Mouse (Mus musculus): ENCODE data around the gene Prim2.

The Prim2 gene

DNA sequence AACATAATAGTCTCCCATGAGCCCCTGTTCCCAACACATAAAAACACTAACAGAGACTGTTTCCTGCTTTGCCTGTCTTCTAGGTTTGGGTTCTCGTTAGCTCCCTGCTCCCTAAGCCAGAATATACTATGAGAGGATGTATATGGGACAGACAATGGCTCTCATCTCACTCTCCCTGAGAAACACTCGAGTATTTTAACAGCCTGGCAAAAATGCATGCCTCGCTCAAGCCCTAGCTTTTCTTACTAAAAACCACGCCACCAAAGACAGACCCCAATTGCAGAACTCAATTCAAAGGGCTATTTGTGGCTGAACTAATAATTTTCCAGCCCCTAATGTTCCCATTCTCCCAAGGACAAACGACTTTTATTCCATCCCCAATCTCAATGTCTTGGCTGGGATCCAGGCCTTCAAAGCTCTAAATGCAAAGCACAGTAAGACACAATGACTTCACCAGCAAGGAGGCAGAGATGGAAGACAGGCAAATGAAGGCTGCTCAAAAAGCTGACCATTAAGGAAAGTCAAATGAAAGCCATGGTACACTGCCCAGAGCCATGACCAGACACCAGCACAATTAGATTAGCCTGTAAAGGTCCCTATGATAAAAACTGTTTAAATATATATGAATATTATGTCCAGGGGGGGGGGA is 70.5 kb downstream of the Prim2 start:
- DNase-seq: no peak

GRCm38 (mm10) chr1:33597043-33597442 is 72.6 kb downstream of the Prim2 start:
- DNase-seq: no peak

GRCm38 (mm10) chr1:33595936-33596335 is 73.7 kb downstream of the Prim2 start:
- DNase-seq: no peak

- DNase-seq: no peak
Measured at GRCm38 (mm10) chr1:33594966-33595365, 74.6 kb downstream of the Prim2 start.

DNA sequence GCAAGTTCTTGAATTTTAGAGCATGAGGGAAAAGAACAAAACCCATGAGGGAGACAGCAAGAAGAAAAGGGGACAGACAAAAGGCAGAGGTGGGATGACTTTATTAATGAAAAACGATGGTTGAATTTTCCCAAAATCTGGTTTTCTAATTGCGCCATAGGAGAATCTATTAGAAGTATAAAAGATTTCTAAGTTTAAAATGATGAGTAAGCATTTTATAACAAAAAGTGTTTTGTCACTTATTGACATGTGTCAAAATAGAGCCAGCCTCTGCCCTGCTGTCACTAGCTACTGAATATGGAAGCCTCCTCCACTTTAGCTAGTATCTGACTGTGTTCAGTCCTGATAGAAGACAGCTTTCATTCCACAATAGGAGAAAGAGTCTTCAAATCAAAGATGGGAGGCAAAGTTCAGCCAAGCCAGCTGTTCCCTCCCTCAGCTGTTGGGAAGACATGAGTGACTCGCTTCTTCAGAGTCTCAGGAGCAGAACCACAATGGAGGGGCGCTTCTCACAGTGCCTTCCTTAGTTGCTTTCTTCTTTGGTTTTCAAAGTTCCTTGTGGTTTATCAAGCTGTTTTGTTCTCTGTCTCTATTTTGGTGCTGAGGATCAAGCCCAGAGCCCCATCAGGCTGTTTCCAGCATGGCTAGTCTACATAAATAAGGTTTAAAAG is 75.7 kb downstream of the Prim2 start:
- DNase-seq: no peak

DNA sequence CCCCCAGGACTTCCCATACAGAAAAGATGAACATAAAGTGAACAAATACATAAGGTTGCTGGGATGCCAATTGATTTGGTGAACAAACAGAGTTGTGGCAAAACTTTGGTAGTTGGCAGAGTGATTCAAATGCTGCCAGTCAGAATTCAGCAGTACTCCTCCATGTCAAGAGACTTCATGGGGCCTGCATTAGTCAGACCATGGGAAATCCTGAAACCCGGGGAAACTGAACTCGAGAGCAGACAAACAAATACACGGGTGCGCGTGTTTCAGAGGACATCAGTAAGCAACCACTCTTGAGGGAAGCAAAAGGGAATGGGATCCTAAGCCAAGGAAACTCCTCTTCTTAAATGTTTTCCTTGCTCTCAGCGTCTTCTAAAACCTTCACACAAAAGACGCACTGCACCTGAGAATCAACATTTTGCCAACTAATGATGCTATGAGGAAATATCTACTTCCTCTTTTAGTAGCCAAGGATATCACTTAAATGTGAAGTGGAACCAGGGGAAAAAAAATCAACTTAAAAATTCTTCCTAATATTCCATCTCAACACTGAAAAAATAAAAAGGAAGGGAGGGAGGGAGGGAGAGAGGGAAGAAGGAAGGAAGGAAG is 77.5 kb downstream of the Prim2 start:
- no peak for DNase-seq

GRCm38 (mm10) chr1:33590556-33591411 is 78.8 kb downstream of the Prim2 start:
- DNase-seq: no peak

GRCm38 (mm10) chr1:33589531-33589930 is 80.1 kb downstream of the Prim2 start:
- no peak for DNase-seq

GRCm38 (mm10) chr1:33588557-33588956 is 81.0 kb downstream of the Prim2 start:
- DNase-seq: no peak

GRCm38 (mm10) chr1:33584590-33584978 is 85.0 kb downstream of the Prim2 start:
- no peak for DNase-seq

- no peak for DNase-seq
Measured at GRCm38 (mm10) chr1:33583817-33584589, 85.6 kb downstream of the Prim2 start.

GRCm38 (mm10) chr1:33578593-33578992 is 91.0 kb downstream of the Prim2 start:
- no peak for DNase-seq

GRCm38 (mm10) chr1:33574459-33574858 is 95.1 kb downstream of the Prim2 start:
- DNase-seq: no peak

DNA sequence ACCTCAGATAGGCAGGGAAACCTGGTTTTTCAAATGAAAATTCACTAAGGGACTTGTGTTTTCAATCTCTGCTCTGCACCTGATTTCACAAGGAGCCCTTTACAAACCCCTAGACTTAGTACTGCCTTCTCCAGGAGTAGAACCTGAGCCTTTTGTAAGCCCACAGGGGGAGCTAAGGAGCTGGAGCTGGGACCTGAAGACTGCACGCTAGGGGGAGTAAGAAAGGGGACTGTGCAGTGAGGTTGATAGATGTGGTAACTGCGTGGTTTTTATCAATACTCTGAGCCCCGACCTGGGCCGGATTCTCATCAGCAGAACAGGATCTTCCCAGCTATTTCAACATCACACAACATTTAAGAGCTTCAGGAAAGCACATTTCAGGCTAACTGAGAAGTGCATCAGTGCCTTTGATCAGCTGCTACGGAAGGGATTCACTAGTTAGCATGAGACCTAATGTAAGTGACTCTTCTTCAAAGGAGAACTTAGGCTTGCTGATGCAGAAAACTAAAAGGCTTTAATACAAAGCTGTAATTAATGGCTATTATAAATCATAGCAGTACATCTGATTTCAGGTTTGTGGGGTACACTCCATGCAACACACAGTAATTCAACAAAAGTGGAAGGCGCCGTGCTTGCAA is 103.7 kb downstream of the Prim2 start:
- DNase-seq: no peak

DNA sequence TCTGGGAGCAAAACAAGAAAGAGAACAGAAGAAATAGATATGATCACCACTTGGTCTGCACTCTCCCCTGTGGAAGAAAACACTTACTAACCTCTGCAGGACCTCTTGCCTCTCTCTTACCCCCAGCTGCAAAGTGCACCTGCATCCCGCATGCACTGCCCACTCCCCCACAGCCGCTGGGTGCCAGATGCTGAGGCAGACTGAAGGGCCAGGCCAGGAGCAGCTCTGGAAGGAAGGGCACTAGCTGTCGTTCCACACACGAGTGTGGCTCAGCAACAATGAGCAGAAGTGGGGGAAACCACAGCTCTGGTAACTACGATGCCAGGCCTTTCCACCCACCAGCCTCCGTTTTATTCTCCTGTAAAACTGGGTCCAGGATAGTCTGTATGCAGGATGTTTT is 105.6 kb downstream of the Prim2 start:
- no peak for DNase-seq

DNA sequence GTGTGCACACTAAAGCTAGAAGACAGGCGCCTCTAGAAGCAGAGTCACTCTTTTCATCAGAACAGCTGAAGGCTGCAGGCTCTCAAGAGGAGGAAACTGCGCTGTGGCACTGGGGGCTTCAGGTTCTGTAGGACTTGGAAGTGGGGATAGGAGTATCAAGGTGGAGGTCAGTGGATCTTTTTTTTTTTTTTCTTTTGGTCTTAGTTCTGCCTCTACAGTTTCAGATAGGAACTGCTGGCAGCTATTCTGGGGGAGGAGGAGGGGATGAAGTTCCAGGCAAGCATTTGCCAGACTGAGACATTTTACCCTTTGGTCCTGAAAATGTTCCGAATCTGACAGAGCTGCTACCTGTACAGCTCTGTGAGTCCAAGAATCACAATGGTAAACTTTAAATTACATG is 106.0 kb downstream of the Prim2 start:
- DNase-seq: no peak

DNA sequence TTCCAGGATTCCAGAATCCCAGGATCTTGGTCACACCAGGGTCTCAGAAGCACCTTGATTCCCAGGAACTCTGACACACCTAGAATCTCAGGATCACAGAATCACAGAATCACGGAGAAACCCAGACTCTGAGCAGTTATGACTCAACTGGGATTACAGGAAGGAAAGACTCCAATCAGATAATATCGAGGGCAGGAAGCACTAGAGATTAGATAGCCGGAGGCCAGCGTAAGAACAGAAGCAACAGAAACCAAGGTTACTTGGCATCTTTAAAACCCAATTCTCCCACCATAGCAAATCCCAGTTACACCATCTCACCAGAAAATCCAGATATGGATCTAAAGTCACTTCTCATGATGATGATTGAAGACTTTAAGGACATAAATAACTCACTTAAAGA is 113.0 kb downstream of the Prim2 start:
- DNase-seq: no peak

DNA sequence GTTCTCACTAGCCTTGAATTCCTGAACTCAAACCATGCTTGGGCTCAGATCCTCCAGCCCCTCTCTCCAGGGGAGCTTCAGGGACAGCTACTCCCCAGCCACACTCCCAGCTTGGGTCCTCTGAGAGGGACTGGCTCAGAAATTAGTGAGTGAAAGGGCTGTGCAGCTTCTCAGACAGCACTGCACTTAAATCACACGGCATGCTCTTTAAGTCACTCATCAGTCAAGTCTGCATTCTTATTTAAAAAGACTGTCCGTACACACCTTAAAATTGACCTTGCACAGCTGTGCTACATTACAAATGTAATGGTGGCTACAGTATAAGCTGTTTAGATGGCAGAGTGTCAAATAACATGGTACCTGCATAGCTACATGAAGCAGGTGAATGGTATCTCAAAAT is 114.0 kb downstream of the Prim2 start:
- DNase-seq: no peak

GRCm38 (mm10) chr1:33551350-33551749 is 118.2 kb downstream of the Prim2 start:
- no peak for DNase-seq

DNA sequence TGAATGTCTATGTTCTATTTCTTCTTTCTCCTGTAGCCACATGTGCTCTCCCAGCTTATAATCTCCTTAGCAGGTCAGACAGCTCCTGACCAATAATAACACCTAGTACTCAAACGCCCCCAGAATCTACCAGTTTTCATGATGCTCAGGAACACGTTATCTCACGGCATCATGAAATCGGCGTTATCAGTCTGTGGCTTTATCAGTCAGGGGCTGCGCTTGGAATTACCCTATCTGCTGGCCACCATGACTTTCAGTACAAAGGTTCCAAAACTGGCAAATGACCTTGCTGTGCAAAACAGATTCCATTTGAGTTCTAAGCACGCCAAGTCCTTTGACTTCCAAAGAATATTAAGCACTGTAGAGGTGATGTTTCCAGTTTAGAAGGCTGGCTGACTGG is 127.9 kb downstream of the Prim2 start:
- no peak for DNase-seq

DNA sequence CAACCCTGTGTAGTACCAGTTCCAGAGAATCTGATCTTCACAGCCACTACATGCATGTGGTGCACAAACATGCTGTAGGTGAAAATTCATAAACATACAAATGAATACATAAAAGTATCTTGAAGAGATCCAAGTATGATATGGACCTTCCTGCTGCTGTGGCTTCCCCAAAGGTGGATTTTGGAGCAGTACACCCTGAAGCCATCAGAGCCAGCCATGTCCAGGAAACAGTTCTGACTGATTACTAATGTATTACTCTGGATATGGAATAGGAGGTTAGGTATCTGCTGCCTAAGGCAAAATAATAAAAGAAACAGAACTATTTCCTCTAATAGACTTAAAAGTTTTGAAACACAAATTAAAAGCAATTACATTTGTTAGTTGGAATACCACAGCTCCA is 131.6 kb downstream of the Prim2 start:
- DNase-seq: no peak

All from right cerebral cortex, postnatal 4 days (tissue).